Mouse (Mus musculus) liver, embryonic 13.5 days (tissue): ENCODE results near the gene Elp5. TPM values are rescaled to one million over a fixed set of nuclear protein-coding genes. Genes with fewer than 3 reads are reported as not detected.

Experiments
- ATAC-seq: fragments of 200-750 bp; cut with Nextera tagmentation; 2 replicates; pipeline ENCODE4 v1.8.0; 2017; ENCODE audit warnings: low read depth, mild to moderate bottlenecking, moderate number of reproducible peaks, moderate library complexity
- DNase-seq: peaks from one replicate; pipeline ENCODE4 v3.0.0; 2022
- H3K27ac ChIP-seq: fragments of 300-500 bp; sonication (generic); 2 replicates; pipeline ENCODE4 v1.5.1; 2015; ENCODE audit warnings: moderate library complexity, mild to moderate bottlenecking, inconsistent platforms
- H3K27me3 ChIP-seq: fragments of 300-500 bp; sonication (generic); 2 replicates; pipeline ENCODE4 v1.6.1; 2015; ENCODE audit warnings: mild to moderate bottlenecking, inconsistent platforms
- H3K36me3 ChIP-seq: fragments of 300-500 bp; sonication (generic); 2 replicates; pipeline ENCODE4 v1.6.1; 2015; ENCODE audit warnings: mild to moderate bottlenecking, inconsistent platforms
- H3K4me1 ChIP-seq: fragments of 300-500 bp; sonication (generic); replicated peaks from 2 replicates; pipeline ENCODE4 v1.6.1; 2015; ENCODE audit warnings: inconsistent platforms
- H3K4me2 ChIP-seq: fragments of 300-500 bp; sonication (generic); 2 replicates; pipeline ENCODE4 v1.6.1; 2015; ENCODE audit warnings: inconsistent platforms, mild to moderate bottlenecking, moderate library complexity
- H3K4me3 ChIP-seq: fragments of 300-500 bp; sonication (generic); replicated peaks from 2 replicates; pipeline ENCODE4 v1.5.1; 2015; ENCODE audit warnings: mild to moderate bottlenecking, inconsistent platforms
- H3K9ac ChIP-seq: fragments of 300-500 bp; sonication (generic); 2 replicates; pipeline ENCODE4 v1.6.1; 2015; ENCODE audit warnings: mild to moderate bottlenecking, inconsistent platforms
- H3K9me3 ChIP-seq: fragments of 300-500 bp; sonication (generic); replicated peaks from 2 replicates; pipeline ENCODE4 v1.6.1; 2016; ENCODE audit warnings: inconsistent platforms
- WGBS: fragments of 180-500 bp; shearing (Covaris S2); methylation state at CpG from one replicate; pipeline ENCODE4 v1.1.7; 2015; ENCODE audit not compliant: insufficient replicate concordance; 5-methylcytosine and 5-hydroxymethylcytosine counted together
- polyA plus RNA-seq: library from polyadenylated mRNA; unstranded; fragments of >200 nt; fragmentation: Nextera tagmentation; extraction: Ambion mirVana; gene quantifications from 2 replicates; pipeline ENCODE4 v1.2.1, GENCODE M21; 2015

Elp5 gene
- polyA plus RNA-seq, 1 experiment from 2014 or later = 86.9 TPM

- Histone ChIP-seq H3K9me3 (no peaks in the 10 kb centered on the region), H3K4me3 (peak overlapping the region; percentile 76), H3K9ac (peak overlapping the region; percentile 89), H3K36me3 (peaks cover 46% of the 10 kb centered on the region), H3K27me3 (no peaks in the 10 kb centered on the region), H3K4me2 (peak overlapping the region; percentile 86), H3K4me1 (peaks cover 44% of the 10 kb centered on the region), H3K27ac (no peak overlapping the region)
- WGBS = 58% methylated on average over 5 of the region's 5 CpGs
- no peak for DNase-seq
- no peak for ATAC-seq
Measured at GRCm38 (mm10) chr11:70014051-70014450, 31.7 kb upstream of the Elp5 start.

GRCm38 (mm10) chr11:70013408-70013807, 31.1 kb upstream of the Elp5 start:
- Histone ChIP-seq H3K4me2 (no peak overlapping the region), H3K4me3 (no peak overlapping the region), H3K4me1 (peaks cover 37% of the 10 kb centered on the region), H3K36me3 (peaks cover 52% of the 10 kb centered on the region), H3K27me3 (no peaks in the 10 kb centered on the region), H3K27ac (no peak overlapping the region), H3K9ac (no peak overlapping the region), H3K9me3 (no peaks in the 10 kb centered on the region)
- 72% methylated on average over 3 of the region's 3 CpGs for WGBS
- DNase-seq (no peak), ATAC-seq (no peak)

- no peak for DNase-seq
- no peak overlapping the region for H3K9ac ChIP-seq
- no peaks in the 10 kb centered on the region for H3K27me3 ChIP-seq
- no peak overlapping the region for H3K27ac ChIP-seq
- H3K4me1 ChIP-seq = peaks cover 33% of the 10 kb centered on the region
- WGBS = 81% methylated on average over 9 of the region's 9 CpGs
- no peak overlapping the region for H3K4me3 ChIP-seq
- H3K9me3 ChIP-seq = no peaks in the 10 kb centered on the region
- ATAC-seq = no peak
- H3K4me2 ChIP-seq = no peak overlapping the region
- peaks cover 57% of the 10 kb centered on the region for H3K36me3 ChIP-seq
Measured at GRCm38 (mm10) chr11:70012931-70013330, 30.6 kb upstream of the Elp5 start.

GRCm38 (mm10) chr11:70010961-70011360, 28.6 kb upstream of the Elp5 start:
- 90% methylated on average over 10 of the region's 10 CpGs for WGBS

GRCm38 (mm10) chr11:70010548-70010947, 28.2 kb upstream of the Elp5 start:
- 83% methylated on average over 12 of the region's 12 CpGs for WGBS
- no peak overlapping the region for H3K4me2 ChIP-seq
- H3K4me3 ChIP-seq = no peak overlapping the region
- no peak overlapping the region for H3K9ac ChIP-seq
- 0 out of 2 replicates have a peak overlapping the region, but pooled peaks have one; percentile 2 for H3K27ac ChIP-seq
- no peaks in the 10 kb centered on the region for H3K27me3 ChIP-seq
- no peaks in the 10 kb centered on the region for H3K9me3 ChIP-seq
- no peak for DNase-seq
- peaks cover 21% of the 10 kb centered on the region for H3K4me1 ChIP-seq
- H3K36me3 ChIP-seq = peaks cover 81% of the 10 kb centered on the region
- no peak for ATAC-seq

More at GRCm38 (mm10) chr11:70010961-70011360, 28.6 kb upstream of the Elp5 start:
- Histone ChIP-seq H3K4me3 (no peak overlapping the region), H3K4me1 (peaks cover 26% of the 10 kb centered on the region), H3K9me3 (no peaks in the 10 kb centered on the region), H3K4me2 (no peak overlapping the region), H3K27ac (no peak overlapping the region), H3K36me3 (peaks cover 77% of the 10 kb centered on the region), H3K27me3 (no peaks in the 10 kb centered on the region), H3K9ac (no peak overlapping the region)
- DNase-seq = no peak
- no peak for ATAC-seq

GRCm38 (mm10) chr11:70010033-70010432, 27.7 kb upstream of the Elp5 start:
- WGBS = 86% methylated on average over 6 of the region's 6 CpGs
- Histone ChIP-seq H3K36me3 (peaks cover 86% of the 10 kb centered on the region), H3K27me3 (no peaks in the 10 kb centered on the region), H3K4me2 (no peak overlapping the region), H3K9me3 (no peaks in the 10 kb centered on the region), H3K4me3 (no peak overlapping the region), H3K4me1 (peaks cover 19% of the 10 kb centered on the region), H3K27ac (no peak overlapping the region), H3K9ac (no peak overlapping the region)
- DNase-seq (no peak), ATAC-seq (no peak)

GRCm38 (mm10) chr11:70005521-70005920, 23.2 kb upstream of the Elp5 start:
- WGBS = 68% methylated on average over 5 of the region's 5 CpGs
- ATAC-seq (no peak), DNase-seq (no peak)
- Histone ChIP-seq H3K27ac (no peak overlapping the region), H3K27me3 (no peaks in the 10 kb centered on the region), H3K36me3 (peaks cover 60% of the 10 kb centered on the region), H3K4me3 (no peak overlapping the region), H3K9me3 (no peaks in the 10 kb centered on the region), H3K4me1 (peaks cover 35% of the 10 kb centered on the region), H3K4me2 (no peak overlapping the region), H3K9ac (no peak overlapping the region)

GRCm38 (mm10) chr11:70002471-70002870, 20.2 kb upstream of the Elp5 start:
- Histone ChIP-seq H3K27me3 (no peaks in the 10 kb centered on the region), H3K4me3 (no peak overlapping the region), H3K9me3 (no peaks in the 10 kb centered on the region), H3K9ac (peak overlapping the region; percentile 37; the same call in 1 of the 2 replicates), H3K36me3 (peaks cover 56% of the 10 kb centered on the region), H3K27ac (no peak overlapping the region), H3K4me2 (no peak overlapping the region), H3K4me1 (peaks cover 65% of the 10 kb centered on the region)
- 73% methylated on average over 2 of the region's 2 CpGs for WGBS
- ATAC-seq (no peak), DNase-seq (no peak)

- ATAC-seq (no peak), DNase-seq (peak; percentile 44)
- peak overlapping the region; percentile 74 for H3K4me3 ChIP-seq
- peaks cover 50% of the 10 kb centered on the region for H3K36me3 ChIP-seq
- peak overlapping the region; percentile 99 for H3K4me2 ChIP-seq
- H3K27ac ChIP-seq = no peak overlapping the region
- no peak overlapping the region; the same call in 1 of the 2 replicates for H3K9ac ChIP-seq
- no peaks in the 10 kb centered on the region for H3K9me3 ChIP-seq
- H3K4me1 ChIP-seq = peaks cover 71% of the 10 kb centered on the region
- H3K27me3 ChIP-seq = no peaks in the 10 kb centered on the region
Measured at GRCm38 (mm10) chr11:70001865-70002264, 19.5 kb upstream of the Elp5 start.

GRCm38 (mm10) chr11:70001159-70001558, 18.8 kb upstream of the Elp5 start:
- H3K36me3 ChIP-seq = peaks cover 43% of the 10 kb centered on the region
- peak overlapping the region; percentile 99 for H3K4me2 ChIP-seq
- peak overlapping the region; percentile 85 for H3K27ac ChIP-seq
- H3K27me3 ChIP-seq = no peaks in the 10 kb centered on the region
- ATAC-seq (no peak), DNase-seq (no peak)
- H3K9ac ChIP-seq = peak overlapping the region; percentile 85
- 7% methylated on average over 8 of the region's 8 CpGs for WGBS
- H3K4me3 ChIP-seq = peak overlapping the region; percentile 74
- H3K9me3 ChIP-seq = no peaks in the 10 kb centered on the region
- H3K4me1 ChIP-seq = peaks cover 72% of the 10 kb centered on the region

GRCm38 (mm10) chr11:70000396-70000898, 18.1 kb upstream of the Elp5 start, which contains the start of gene Dvl2:
Gene Dvl2, plus strand, starts transcription at chr11:70000595.
- H3K4me3 ChIP-seq = peak within 1 kb of the TSS; percentile 74
- H3K4me2 ChIP-seq = peak within 1 kb of the TSS; percentile 99
- H3K36me3 ChIP-seq = peaks cover 36% of the 10 kb centered on the region
- H3K27ac ChIP-seq = peak within 1 kb of the TSS; percentile 85
- under 1% methylated on average over 47 of the region's 48 CpGs for WGBS
- H3K9ac ChIP-seq = peak within 1 kb of the TSS; percentile 85
- peak; percentile 82 for DNase-seq
- peaks cover 72% of the 10 kb centered on the region for H3K4me1 ChIP-seq
- ATAC-seq = peak; percentile 26
- no peaks in the 10 kb centered on the region for H3K27me3 ChIP-seq
- no peaks in the 10 kb centered on the region for H3K9me3 ChIP-seq

- Histone ChIP-seq H3K36me3 (peaks cover 31% of the 10 kb centered on the region), H3K27ac (peak overlapping the region; percentile 70), H3K4me2 (peak overlapping the region; percentile 99), H3K27me3 (no peaks in the 10 kb centered on the region), H3K4me1 (peaks cover 75% of the 10 kb centered on the region), H3K9ac (no peak overlapping the region), H3K9me3 (no peaks in the 10 kb centered on the region), H3K4me3 (peak overlapping the region; percentile 74)
- DNase-seq = no peak
- WGBS = 84% methylated on average over 8 of the region's 8 CpGs
- no peak for ATAC-seq
Measured at GRCm38 (mm10) chr11:69999666-70000065, 17.3 kb upstream of the Elp5 start.
